Mouse (Mus musculus): ENCODE measurements around the gene Olfr1271.

DNA sequence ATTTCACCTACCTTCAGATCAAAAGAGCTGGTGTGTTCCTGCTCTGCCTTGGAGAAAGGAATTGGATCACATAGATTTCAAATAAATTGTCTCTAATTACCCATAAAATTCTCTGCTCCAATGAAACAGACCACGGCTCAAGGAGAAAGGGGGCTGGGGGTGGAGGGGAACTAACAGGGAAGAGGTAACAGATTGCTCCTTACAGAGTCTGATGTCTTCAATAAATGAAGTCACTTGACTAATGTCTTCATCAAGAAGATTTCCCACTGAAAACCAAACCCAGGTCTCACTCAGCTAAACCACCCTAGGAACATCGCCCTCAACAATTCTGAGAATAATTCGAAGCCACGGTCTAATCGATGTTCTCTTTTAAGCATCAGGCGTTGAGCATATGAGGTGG is 21.9 kb upstream of the Olfr1271 start, which contains the start of gene Olfr1272:
- no peak for TF ChIP-seq CTCF (IDR thresholded peaks at IDR 0.05; ENCODE audit: borderline replicate concordance, insufficient read depth, low read length)
- no peak for TF ChIP-seq POLR2A (IDR thresholded peaks at IDR 0.05; ENCODE audit: low read depth, low read length)
